Mouse (Mus musculus): ENCODE measurements at regions not wholly inside any gene's neighbourhood (a gene's known extent, or its start where the extent isn't known, plus 50 kb on each side); places are given as distances from the start of the nearest gene placed in this dataset.

DNA sequence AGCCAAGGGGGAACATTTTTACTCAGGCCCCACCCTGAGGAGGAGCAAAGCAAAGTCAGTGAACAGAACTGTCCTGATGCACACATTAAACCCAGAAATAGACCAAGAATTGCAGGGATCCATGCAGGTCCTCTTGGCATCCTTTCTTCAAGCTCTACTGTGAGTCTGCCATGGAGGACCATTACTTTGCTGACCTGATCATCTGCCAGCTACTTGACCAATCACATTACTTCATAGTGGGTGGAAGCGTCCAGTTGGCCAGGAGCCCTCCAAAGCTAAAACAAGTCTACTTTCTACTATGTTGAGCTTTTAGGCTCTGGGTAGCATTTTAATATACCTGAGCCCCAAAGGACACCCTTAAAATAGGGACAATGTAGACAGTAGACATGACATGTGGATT lies 98.6 kb upstream of the Lgalsl start:
- DNase-seq (ENCODE audit: low spot score in 2 of 2), result no peak

- DNase-seq (ENCODE audit: low spot score in 2 of 2), result no peak
These were observed 99.2 kb upstream of the Lgalsl start for GRCm38 (mm10) chr11:20930045-20930444.

GRCm38 (mm10) chr11:20930573-20930972 lies 99.7 kb upstream of the Lgalsl start:
- DNase-seq (ENCODE audit: low spot score in 2 of 2), result no peak

DNA sequence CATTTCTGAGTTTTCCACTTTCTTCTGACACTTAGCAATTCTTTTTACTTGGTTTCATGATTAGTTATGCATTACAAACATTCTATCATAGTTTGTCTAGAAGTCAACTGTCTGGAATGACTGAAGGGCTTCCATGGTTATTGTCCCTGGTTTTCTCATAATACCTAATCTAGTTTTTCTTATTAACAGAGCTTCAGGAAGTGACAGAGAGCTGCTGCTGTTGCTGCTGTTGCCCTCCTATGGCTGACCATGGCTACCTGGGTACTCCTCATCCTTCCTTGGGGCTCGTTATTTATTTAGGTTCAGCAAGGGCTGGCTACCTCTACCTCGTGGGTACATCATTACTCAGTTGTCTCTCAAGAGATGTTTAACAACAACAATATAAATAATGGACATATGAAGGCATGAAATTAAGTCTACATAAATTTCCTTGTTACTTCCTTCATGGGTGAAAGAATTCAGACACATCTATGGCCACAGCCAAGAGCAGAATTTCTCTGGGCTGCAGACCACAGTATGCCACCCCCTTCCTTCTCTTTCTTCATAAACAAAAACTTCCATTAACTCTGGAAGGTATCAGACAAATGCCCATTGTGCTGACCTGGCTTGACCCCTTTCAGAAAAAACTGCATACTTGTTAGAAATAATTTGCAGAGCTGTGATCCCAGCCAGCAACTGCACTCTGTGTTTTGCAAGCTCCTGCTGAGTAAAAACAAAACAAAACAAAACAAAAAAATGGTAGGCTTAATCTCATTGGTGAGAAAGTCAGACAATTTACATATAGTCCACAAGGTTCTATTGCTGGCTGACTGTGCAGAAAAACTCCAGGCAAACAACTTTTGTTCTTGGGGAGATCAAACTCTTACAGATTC lies 103.6 kb upstream of the Lgalsl start:
- DNase-seq (ENCODE audit: low spot score in 2 of 2), result no peak

DNA sequence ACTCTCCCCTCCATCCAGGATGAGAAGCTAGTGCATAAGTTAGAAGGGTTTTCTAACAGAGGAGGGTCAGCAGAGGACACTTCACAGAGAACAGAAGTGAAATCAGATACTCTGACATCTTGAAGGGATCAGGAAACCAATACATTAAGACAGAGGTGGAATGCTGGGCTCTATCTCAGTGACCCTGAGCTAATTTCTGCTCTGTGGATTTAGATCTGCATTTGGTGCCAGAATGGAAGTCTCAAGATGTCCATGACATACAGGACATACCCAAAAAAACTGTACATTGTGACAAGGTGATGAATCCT lies 104.2 kb upstream of the Lgalsl start:
- DNase-seq (ENCODE audit: low spot score in 2 of 2), result no peak

DNA sequence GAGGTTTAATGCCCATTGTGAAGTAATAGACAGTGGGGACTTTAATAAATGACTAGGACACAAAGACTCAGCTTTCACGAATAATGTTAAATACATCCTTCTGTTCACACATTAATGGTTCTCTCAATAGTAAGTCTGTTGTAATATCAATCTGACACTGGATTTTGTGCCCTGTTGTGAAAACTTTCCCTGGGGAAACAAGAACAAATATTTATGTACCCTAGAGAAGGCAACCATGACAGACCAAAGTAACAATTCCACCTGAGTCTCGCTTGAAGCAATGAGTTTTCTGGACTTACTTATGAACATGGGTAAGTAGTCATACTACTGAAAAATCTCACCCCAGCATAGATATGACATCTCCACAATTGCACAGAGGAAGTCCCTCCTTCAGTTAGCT lies 105.1 kb upstream of the Lgalsl start:
- DNase-seq (ENCODE audit: low spot score in 2 of 2), result no peak

- DNase-seq (ENCODE audit: low spot score in 2 of 2), result no peak
These were observed 106.1 kb upstream of the Lgalsl start for GRCm38 (mm10) chr11:20936996-20937395.

DNA sequence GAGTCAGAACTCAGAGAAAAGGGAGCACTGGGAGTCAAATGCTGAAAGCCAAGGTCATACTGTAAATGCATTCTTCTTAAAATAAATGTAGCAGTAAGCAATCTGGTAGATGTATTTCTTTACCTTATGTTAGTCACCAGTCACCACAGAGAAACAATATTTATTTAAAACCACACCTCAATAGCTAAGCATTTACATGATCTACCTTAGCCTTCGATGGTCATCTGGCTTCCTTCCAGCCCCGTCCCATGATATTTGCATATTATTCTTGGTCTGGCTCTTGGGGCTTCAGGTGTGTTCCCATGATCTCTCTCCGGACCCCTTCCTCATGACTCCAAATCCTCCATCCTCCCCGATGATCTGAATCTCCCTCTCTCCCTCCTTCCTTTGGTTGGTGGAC lies 107.1 kb upstream of the Lgalsl start:
- DNase-seq (ENCODE audit: low spot score in 2 of 2), result no peak

DNA sequence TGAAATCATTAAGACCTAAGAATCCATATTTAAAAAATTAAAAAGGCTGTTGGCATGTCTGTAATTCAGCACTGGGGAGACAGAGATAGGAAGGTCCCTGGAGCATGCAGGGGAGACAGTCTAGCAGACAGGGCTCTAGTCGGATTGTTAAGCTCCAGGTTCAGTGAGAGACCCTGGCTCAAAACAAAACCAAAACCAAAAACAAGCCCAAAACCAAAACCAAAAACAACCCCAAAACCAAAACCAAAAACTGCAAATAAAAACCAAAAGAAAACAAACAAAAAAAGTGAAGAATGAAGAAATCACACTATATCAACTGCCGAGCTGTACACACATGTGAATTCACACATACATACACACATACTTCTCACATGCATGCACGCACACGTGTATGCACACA lies 108.8 kb upstream of the Lgalsl start:
- no peak for DNase-seq (ENCODE audit: low spot score in 2 of 2)

DNA sequence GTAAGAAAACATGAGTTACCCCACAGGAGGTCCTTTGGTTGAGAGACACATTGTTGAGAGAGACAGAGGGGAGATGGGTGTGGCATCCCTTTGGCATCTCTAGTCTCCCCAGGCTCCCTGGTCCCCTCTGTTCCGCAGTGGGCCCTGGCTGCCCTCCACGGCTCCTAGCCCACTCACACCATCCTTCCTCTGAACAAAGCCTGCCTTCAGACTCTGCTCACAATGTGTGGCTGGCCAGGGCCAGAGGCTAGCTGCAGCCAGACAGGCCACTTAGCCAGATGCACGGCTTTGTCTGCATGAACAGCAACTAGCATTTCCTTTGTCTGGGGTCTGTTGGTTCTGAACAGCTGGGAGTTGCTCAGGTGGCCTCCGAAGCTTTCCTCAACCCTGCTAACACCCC lies 110.7 kb upstream of the Lgalsl start:
- DNase-seq (ENCODE audit: low spot score in 2 of 2), result peak; percentile 11 to 12

DNA sequence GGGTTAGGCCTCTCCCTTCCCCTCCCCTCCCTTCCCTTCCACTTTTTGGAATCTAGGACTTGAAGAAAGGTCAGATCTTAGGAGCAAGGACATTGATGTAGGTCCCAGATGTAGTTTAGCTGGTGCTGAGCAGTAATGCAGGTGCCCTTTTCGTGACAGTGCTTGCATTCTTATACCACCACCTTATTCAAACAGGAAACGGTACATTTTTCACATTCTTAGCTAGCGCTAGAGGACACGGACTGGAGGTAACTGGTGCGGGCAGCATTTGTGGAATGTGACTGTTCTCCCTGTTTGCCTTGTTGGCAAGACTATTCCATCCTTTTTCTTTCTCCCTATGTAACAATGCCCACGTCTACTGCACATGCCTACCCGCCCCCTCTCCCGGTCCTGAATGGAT lies 124.7 kb upstream of the Lgalsl start:
- no peak for DNase-seq (ENCODE audit: low spot score in 2 of 2)

DNA sequence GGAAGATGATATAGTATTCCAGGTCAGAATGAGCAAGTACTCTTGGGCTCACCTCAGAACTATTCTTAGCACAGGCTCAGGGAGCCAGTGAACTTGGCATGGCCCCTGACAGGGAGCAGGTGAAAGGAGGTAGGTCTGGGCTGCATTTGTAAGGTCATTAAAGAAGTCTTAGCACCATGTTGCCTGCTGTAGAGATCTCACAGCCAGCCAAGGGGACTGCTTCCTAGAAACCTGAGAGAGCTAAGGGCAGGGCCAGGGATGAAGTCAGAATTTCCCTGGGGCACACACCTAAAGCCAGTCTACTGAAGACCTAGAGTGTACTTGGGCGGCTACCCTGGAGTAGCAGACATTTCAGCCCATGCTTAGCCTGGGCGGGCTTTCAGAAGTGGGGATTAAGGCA lies 126.9 kb upstream of the Lgalsl start:
- no peak for DNase-seq (ENCODE audit: low spot score in 2 of 2)

DNA sequence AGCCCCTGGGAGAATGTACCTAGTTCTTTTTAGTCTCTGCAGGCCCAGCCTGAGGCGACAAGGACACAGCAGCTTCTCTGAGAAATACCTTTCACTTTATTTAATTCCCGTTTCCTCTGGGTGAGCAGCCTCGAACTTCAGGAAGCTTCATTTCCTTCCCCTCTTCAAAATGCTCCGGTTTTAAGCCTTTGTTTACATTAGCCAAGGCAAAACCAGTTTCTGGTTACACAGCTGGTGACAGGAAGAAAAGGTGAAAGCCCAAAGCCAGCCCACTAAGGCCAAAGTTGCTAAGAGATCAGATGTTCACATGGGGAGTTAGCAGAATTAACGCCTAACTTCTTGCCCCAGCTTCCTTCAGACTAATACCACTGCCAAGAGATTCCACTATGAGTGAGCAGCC lies 127.4 kb upstream of the Lgalsl start:
- no peak for DNase-seq (ENCODE audit: low spot score in 2 of 2)

DNA sequence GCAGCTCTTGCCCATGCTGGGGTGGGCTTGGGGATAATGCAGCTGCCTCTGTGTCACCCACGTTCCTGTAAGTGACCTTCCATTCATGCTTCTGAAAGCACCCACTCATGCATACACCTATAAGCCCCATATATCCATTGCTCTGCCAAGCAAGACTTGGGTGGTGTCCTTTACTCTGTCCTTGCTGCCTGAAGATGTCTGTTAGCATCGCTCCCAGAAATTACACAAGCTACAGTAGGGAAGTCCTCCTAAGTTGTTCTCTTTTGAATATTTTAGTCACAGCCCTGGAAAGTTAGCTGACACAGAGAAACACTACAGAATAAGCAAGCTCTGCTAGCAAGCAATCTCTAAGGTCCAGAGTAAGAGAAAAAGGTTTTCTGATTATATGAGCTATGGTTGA lies 129.2 kb upstream of the Lgalsl start:
- no peak for DNase-seq (ENCODE audit: low spot score in 2 of 2)

DNA sequence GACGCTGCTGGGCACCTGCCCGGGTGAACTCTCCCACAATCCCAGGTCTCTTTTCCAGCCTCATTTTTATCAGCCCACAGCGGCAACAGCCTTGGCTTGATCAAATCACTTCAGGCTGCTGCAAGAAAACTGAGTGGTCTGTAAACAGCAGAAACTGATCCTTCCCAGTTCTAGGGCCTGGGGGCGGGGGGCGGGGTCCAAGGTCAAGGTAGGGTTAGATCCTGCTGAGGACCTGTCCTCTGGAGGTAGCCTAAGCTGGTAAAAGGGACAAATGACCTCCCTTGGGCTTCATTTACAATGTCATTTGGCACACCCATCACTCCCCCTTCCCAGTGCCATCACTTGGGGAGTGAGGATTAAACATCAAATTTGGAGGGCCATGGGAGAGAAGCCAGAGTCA lies 129.9 kb upstream of the Lgalsl start:
- DNase-seq (ENCODE audit: low spot score in 2 of 2), result no peak

DNA sequence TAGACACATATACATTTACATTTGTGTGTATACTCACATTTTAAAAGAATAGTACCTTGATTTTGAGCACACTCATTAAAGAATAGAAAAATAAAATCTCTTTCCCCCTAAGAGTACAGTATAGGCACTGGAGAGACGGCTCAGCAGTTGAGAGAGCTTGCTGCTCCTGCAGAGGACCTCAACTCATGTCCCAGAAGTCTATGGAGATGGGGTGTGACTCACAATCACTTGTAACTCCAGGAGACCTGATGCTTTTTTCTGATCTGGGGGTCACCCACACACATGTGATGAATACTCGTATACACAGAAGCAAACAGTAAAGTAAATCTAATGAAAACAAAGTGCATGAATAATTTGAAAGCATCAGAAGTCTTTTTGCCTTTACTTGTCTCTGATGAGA lies 129.5 kb upstream of the Peli1 start:
- DNase-seq (ENCODE audit: low spot score in 2 of 2), result no peak

GRCm38 (mm10) chr11:20965575-20966239 lies 125.4 kb upstream of the Peli1 start:
- DNase-seq (ENCODE audit: low spot score in 2 of 2), result no peak

DNA sequence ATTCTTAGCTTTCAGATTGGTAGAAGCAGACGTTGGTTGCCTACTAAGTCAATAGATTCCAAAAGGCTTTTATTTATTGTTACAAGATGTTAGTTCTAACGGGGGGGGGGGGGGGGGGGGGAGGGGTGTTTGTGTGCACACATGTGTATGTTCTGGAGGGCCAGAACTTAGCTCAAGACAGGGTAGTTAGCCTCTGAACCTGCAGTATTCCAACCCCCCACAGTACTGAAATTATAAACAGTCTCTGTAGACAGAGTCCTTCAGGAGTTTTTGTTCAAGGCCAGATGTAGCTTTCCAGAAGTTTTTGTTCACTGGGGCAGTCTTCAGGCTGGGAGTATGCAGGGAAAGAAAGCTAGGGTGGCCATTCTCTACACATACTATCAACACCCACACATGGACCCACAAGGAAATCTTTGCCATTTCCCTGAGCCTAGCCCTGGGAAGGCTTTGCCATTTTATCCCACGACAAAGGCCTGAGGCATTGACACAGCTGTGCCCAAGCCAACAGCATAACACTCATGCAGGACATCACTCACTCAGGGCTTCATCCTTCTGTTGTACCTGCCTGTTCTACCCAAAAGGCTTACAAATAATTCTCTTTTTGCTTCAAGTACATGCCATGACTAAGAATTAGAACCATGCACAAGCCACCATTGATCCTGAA lies 123.6 kb upstream of the Peli1 start:
- DNase-seq (ENCODE audit: low spot score in 2 of 2), result no peak

DNA sequence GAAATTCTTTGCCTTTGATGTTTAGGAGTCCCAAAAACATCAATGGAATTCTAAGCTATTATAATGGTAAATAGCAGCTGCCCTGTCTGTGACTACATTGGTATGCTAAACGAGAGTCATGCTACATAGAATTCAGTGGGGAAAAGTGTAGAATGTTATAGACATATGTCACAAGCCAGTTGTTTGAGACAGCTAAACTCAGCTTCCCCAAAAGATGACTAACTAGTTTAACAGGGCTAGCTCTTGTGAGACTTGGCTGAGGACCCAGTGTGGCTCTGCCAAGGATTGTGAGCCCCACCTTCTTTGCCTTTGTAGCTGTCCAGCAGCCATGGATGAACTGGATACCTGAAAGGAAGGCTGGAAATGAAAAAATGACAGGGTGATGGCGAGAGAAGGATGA lies 122.8 kb upstream of the Peli1 start:
- no peak for DNase-seq (ENCODE audit: low spot score in 2 of 2)

GRCm38 (mm10) chr11:20973141-20973540 lies 118.0 kb upstream of the Peli1 start:
- no peak for DNase-seq (ENCODE audit: low spot score in 2 of 2)

- DNase-seq (ENCODE audit: low spot score in 2 of 2), result no peak
These were observed 109.5 kb upstream of the Peli1 start for GRCm38 (mm10) chr11:20981588-20981987.

DNA sequence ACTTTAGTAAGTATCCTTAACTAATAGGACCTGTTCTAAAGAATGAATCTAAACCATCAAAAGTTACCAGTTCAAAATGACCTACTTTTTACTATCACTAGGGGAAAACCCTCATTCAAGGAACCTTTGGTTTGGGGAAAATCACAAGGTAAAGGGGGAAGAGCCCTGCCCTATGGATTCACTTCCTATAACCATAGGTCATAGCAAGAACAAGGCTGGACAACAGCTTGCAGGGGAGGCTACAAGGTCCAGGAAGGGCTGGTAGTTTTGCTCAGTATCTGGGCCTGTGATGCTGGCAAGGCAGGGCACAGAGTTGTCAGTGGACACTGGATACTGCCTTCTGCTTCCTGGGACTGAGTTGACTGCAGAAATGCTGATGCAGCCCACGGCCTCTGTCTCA lies 109.1 kb upstream of the Peli1 start:
- no peak for DNase-seq (ENCODE audit: low spot score in 2 of 2)

DNA sequence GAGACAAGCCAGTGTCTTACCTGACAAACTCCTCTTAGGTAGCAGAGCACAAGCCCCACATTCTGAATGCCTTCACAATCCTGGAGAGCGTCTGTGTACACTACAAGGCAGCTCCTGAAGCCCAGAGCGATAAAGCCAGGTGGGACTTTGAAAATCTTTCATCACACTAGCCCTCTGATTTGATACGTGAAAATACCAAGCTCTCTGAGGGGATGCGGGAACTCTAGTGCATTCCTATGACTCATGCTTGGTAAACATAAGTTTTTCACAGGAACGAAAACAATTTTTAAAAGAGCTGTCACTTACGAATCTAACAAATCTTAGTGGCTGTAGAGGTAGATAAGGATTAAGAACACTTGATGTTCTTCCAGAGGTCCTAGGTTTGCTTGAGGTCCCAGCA lies 108.6 kb upstream of the Peli1 start:
- no peak for DNase-seq (ENCODE audit: low spot score in 2 of 2)

Measured in right cerebral cortex, postnatal 36 days (tissue).